Mouse (Mus musculus): ENCODE data around the gene Ifnlr1. TPM values are rescaled to one million over a fixed set of nuclear protein-coding genes. Genes with fewer than 3 reads are reported as not detected.
A peak's percentile ranks its signal among the peaks of the same experiment; 100 is the strongest.
"Not testable (repeated sequence)": the region's sequence is repeated elsewhere in the genome, so short reads cannot be mapped to it uniquely, and the experiment has no call there.

The Ifnlr1 gene
- total RNA-seq (2021) (1 to 10 TPM; 1.8 to 3.2 TPM), polyA plus RNA-seq (2012; rRNA removed) (2.0 and 2.8 TPM in 2 replicates)
- long read RNA-seq, full-length matches to known transcripts, result 1 of 2 reads
- long read RNA-seq, partial matches to known transcripts, result 0 of 2 reads
- long read RNA-seq, other reads (novel, unspliced or antisense), result 1 of 2 reads

DNA sequence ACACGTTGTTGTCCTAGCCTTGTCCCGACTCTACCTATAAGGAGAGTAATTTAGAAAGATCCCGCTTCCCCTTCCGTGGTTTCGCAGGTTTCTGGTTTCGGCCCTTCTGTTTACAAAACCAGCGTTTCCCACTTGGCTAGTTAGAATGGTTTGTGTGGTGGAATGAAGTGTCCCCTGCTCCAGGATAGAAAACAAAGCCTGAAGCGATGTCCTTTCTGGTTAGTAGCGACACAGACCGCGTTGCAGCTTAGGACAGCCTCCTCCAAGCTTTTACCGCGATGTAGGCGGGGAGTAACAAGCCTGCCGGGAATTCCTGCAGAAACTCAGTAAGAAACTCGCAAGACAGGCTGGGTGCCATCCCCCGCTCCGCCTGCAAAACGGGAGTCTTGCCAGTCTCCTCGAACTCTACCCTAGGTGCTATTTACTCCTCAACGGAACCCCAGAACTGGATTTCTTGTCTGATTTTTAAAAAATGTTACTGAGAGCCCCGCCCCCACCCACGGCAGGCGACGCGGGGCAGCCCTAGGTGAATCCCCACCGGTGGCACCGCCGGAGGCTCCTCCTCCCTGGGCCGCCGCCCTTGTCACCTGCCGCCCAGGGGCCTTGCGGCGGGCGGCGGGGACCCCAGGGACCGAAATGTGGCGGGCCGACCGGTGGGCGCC, at the start of gene Ifnlr1:
Ifnlr1 (plus strand) TSS at position 382 of the 662 bp plus-strand sequence.
- no peaks in the 10 kb centered on the region for H3K36me3 ChIP-seq (ENCODE audit: control insufficient read depth, insufficient read depth, low read length)
- H3K4me3 ChIP-seq, result peak within 1 kb of the TSS; percentile 59
- no peak for TF ChIP-seq POLR2A (IDR thresholded peaks at IDR 0.05; ENCODE audit: insufficient read depth, low read depth, low read length)
- no peak for TF ChIP-seq EP300 (IDR thresholded peaks at IDR 0.05; ENCODE audit: insufficient read depth, low read depth, low read length)
- no peak for TF ChIP-seq CTCF (IDR thresholded peaks at IDR 0.05)
- intact Hi-C loops (cut with DNase I), result no loop called here
- peaks cover 3% of the 10 kb centered on the region; the same call in 1 of the 2 replicates for H3K4me1 ChIP-seq (ENCODE audit: control insufficient read depth, insufficient read depth, low read length)
- H3K27me3 ChIP-seq (ENCODE audit: control insufficient read depth, insufficient read depth, low read length), result no peaks in the 10 kb centered on the region
- H3K9ac ChIP-seq (ENCODE audit: low read depth, low read length), result peak within 1 kb of the TSS; percentile 88
- under 1% methylated on average over 40 of the region's 41 CpGs for WGBS
- no peaks in the 10 kb centered on the region for H3K79me2 ChIP-seq (replicated peaks; ENCODE audit: control insufficient read depth, insufficient read depth, low read length)
- H3K27ac ChIP-seq, result peak within 1 kb of the TSS; percentile 66
- DNase-seq, result peak; percentile 56 to 61

DNA sequence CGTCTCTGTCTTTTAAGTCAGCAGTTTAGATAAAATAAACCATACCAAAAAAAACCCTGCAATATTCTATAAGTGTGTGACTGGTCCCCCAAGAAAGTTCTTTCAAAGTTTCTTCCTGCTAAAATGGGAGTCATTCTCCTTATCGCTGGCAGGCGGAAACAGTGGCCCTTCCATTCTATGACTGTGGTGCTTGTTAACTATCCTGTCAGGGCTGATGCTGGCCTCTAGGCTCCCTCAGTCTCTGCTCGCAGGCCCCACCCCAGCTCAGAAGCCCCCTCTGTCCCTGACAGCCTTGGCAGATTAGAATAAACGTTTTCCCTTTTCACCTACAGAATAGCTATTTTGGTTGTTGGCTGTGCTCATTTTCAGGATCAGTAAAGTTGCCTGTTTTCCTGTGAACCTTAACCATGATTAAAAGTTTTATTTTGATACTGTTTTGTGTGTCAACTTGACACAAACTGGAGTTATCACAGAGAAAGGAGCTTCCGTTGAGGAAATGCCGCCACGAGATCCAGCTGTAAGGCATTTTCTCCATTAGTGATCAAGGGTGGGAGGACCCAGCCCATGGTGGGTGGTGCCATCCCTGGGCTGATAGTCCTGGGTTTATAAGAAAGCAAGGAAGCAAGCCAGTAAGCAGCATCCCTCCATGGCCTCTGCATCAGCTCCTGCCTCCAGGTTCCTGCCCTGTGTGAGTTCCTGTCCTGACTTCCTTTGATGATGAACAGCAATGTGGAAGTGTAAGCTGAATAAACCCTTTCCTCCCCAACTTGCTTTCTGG, 44.6 kb upstream of the Ifnlr1 start:
- intact Hi-C loops (cut with DNase I), result not testable (repeated sequence)

DNA sequence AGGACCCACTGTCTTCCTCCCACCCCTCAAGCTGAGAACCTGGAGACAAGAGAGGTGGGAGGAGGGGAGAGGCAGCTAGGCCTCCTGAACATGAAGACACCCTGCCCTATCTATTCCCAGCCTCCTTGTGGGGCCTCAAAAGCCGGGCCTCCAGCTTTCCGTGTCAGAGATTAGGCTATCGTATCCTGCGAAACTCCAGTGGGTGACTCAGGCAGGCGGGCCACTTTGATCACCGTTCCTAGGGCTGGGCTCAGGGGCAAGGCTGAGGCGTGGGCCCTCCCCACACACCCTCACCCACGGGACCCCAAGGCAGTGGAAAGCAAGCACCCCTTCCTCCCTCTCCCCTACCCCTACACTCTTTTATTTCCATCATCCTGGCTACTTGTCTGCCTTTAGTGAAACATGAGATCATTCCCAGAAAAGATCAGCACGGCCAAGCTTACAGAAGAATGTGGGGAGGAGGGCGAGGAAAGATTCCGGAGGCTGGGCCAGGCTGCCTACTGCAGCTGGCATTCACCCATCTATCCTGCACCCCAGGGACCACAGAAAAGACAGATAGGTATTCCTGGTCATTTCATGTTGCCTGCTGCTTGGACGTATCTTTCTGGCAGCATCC, 41.0 kb upstream of the Ifnlr1 start:
- WGBS, result 16% methylated on average over 12 of the region's 12 CpGs
- H3K4me1 ChIP-seq (ENCODE audit: control insufficient read depth, insufficient read depth, low read length), result no peaks in the 10 kb centered on the region
- no peak overlapping the region for H3K27ac ChIP-seq
- H3K9ac ChIP-seq (ENCODE audit: low read depth, low read length), result no peak overlapping the region
- H3K4me3 ChIP-seq, result no peak overlapping the region
- no peaks in the 10 kb centered on the region for H3K27me3 ChIP-seq (ENCODE audit: control insufficient read depth, insufficient read depth, low read length)
- TF ChIP-seq CTCF (IDR thresholded peaks at IDR 0.05) (no peak), POLR2A (IDR thresholded peaks at IDR 0.05; ENCODE audit: insufficient read depth, low read depth, low read length) (no peak)
- no peaks in the 10 kb centered on the region for H3K36me3 ChIP-seq (ENCODE audit: control insufficient read depth, insufficient read depth, low read length)
- intact Hi-C loops (cut with DNase I), result no loop called here
- no peak for DNase-seq
- no peaks in the 10 kb centered on the region for H3K79me2 ChIP-seq (replicated peaks; ENCODE audit: control insufficient read depth, insufficient read depth, low read length)

More for the DNA sequence above, 44.6 kb upstream of the Ifnlr1 start:
- H3K79me2 ChIP-seq (replicated peaks; ENCODE audit: control insufficient read depth, insufficient read depth, low read length); H3K27ac ChIP-seq; DNase-seq; H3K27me3 ChIP-seq (ENCODE audit: control insufficient read depth, insufficient read depth, low read length); H3K4me3 ChIP-seq; H3K9ac ChIP-seq (ENCODE audit: low read depth, low read length); H3K36me3 ChIP-seq (ENCODE audit: control insufficient read depth, insufficient read depth, low read length); H3K4me1 ChIP-seq (ENCODE audit: control insufficient read depth, insufficient read depth, low read length): not testable (repeated sequence)
- 67% methylated on average over 8 of the region's 8 CpGs for WGBS

DNA sequence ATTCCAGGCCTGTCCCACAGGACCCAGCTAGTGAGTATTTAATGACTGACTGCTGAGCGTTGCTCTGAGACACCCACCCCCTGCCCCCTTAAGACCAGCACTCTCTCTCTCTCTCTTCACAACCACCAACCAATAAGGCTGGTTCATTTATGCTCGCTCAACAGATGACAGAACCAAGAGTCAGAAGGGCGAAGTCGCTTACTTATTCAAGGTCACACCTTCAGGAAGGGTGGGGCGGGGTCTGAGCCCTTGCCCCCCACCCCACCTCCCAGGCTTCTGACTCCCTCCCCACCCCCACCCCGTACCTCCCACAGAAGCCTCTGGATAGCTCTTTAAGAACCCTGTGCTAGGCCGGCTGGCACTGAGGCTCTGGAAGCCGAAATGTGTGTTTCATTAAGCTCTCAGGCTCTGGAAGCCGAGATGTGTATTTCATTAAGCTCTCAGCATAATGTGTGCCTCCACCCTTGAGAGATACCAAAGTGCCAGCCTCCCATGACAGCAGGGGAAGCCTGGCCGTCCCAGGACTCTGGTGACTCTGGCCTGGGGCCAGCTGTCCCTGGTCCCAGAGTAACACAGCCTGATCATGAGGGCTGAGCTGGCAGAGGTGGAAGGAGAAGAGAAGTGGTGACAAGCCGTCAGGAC, 33.0 kb upstream of the Ifnlr1 start:
- H3K4me1 ChIP-seq (ENCODE audit: control insufficient read depth, insufficient read depth, low read length), result peaks cover 6% of the 10 kb centered on the region
- no peak overlapping the region for H3K4me3 ChIP-seq
- intact Hi-C loops (cut with DNase I), result loop anchor here (2.0 kb wide), 1 partner anchor 88 kb away; no protein-coding TSS in a partner anchor
- no peaks in the 10 kb centered on the region for H3K79me2 ChIP-seq (replicated peaks; ENCODE audit: control insufficient read depth, insufficient read depth, low read length)
- no peak overlapping the region for H3K9ac ChIP-seq (ENCODE audit: low read depth, low read length)
- TF ChIP-seq CTCF (IDR thresholded peaks at IDR 0.05) (no peak), EP300 (IDR thresholded peaks at IDR 0.05; ENCODE audit: insufficient read depth, low read depth, low read length) (peak; percentile 92), POLR2A (IDR thresholded peaks at IDR 0.05; ENCODE audit: insufficient read depth, low read depth, low read length) (no peak)
- peak overlapping the region; percentile 77 for H3K27ac ChIP-seq
- DNase-seq, result peak; percentile 77 to 87
- H3K27me3 ChIP-seq (ENCODE audit: control insufficient read depth, insufficient read depth, low read length), result no peaks in the 10 kb centered on the region
- H3K36me3 ChIP-seq (ENCODE audit: control insufficient read depth, insufficient read depth, low read length), result no peaks in the 10 kb centered on the region
- 35% methylated on average over 11 of the region's 11 CpGs for WGBS

DNA sequence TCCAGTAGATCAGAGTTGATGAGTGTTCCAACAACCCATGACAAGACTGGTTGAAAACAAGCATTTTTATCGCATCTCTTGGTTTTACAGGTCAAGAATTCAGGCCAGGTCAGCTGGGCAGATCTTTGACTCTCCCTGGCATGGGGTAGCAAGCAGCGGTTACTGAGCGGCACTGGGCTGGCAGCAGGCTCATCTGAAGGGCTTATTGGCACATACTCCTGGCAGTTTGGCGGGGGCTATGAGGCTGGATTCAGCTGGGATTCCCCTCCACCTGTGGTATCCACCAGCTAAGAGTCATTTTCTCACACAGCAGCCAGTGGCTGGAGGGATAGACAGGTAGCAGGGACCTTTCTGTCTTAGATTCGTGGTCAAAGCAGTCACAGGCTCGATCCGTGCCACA, 32.1 kb upstream of the Ifnlr1 start:
- H3K27ac ChIP-seq, result peak overlapping the region; percentile 77
- TF ChIP-seq EP300 (IDR thresholded peaks at IDR 0.05; ENCODE audit: insufficient read depth, low read depth, low read length) (no peak), CTCF (IDR thresholded peaks at IDR 0.05) (no peak), POLR2A (IDR thresholded peaks at IDR 0.05; ENCODE audit: insufficient read depth, low read depth, low read length) (no peak)
- H3K79me2 ChIP-seq (replicated peaks; ENCODE audit: control insufficient read depth, insufficient read depth, low read length), result no peaks in the 10 kb centered on the region
- no peaks in the 10 kb centered on the region for H3K27me3 ChIP-seq (ENCODE audit: control insufficient read depth, insufficient read depth, low read length)
- intact Hi-C loops (cut with DNase I), result loop anchor here (2.0 kb wide), 1 partner anchor 89 kb away; no protein-coding TSS in a partner anchor
- DNase-seq, result peak in 1 of 2 experiments; percentile 47
- H3K4me1 ChIP-seq (ENCODE audit: control insufficient read depth, insufficient read depth, low read length), result peaks cover 9% of the 10 kb centered on the region
- no peaks in the 10 kb centered on the region for H3K36me3 ChIP-seq (ENCODE audit: control insufficient read depth, insufficient read depth, low read length)
- H3K4me3 ChIP-seq, result no peak overlapping the region
- 70% methylated on average over 7 of the region's 7 CpGs for WGBS
- H3K9ac ChIP-seq (ENCODE audit: low read depth, low read length), result no peak overlapping the region

Data from heart, adult 2 months (tissue).